In the genomic region with DNA sequence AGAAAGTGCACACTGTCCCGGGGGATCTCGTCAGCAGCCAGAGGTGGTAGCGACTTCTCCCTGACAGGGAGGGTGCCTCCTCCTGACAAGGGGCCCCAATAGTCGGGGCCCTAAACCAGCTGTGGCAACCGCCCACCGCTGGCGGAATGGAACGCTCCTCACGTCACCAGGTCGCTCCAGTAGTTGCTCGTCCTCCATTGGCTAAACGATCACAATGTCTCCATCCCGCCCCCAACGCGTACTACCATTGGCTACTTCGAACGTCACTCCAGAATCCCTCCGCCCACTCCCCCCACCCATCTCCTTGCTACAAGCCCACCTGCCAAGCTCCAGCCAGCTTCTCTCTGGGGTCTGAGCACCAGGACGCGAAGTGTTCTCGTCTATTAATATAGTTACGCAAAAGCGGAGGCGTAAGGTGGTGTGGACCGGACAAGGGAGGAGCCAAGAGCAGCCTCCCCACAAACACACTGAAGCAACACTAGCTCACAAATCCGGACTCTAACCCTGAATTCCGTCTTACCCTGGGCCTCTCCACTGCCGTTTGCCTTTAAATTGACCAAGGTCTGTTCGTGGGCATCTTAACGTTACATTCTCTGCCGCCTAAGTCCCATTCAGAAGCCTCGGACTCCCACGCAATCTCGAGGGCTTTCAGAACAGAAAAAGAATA, we compare ENCODE assay signal across 8 mouse cellular contexts. TPM values are rescaled to one million over a fixed set of nuclear protein-coding genes. Genes with fewer than 3 reads are reported as not detected.
DNase-seq lines count a peak whose midpoint lies in the region; ATAC-seq and TF ChIP-seq lines count a peak whose summit lies in the region.

Gene Zdhhc9 (minus strand): TSS at position 360 of the 667 bp plus-strand sequence.

- ATAC-seq in embryonic facial prominence, embryonic 14.5 days (ENCODE audit: low read depth) = peak; percentile 99
- peak; percentile 100 for ATAC-seq in limb, embryonic 14.5 days (ENCODE audit: low FRiP score, low read depth)
- ATAC-seq in midbrain, postnatal 0 days (ENCODE audit: low FRiP score) = peak; percentile 99

- no peaks in the 10 kb centered on the region for H3K36me3 ChIP-seq in embryonic facial prominence, embryonic 14.5 days (ENCODE audit: control insufficient read depth, insufficient read depth, low read length)
- no peaks in the 10 kb centered on the region for H3K36me3 ChIP-seq in limb, embryonic 14.5 days (ENCODE audit: control insufficient read depth, insufficient read depth, low read length)
- no peaks in the 10 kb centered on the region for H3K36me3 ChIP-seq in midbrain, postnatal 0 days (ENCODE audit: insufficient read depth, low read length)

- peak within 1 kb of the TSS; percentile 58 for H3K27ac ChIP-seq in embryonic facial prominence, embryonic 14.5 days (replicated peaks; ENCODE audit: low read depth, low read length)
- H3K27ac ChIP-seq in limb, embryonic 14.5 days (replicated peaks; ENCODE audit: low read depth, low read length) = peak within 1 kb of the TSS; percentile 71
- H3K27ac ChIP-seq in midbrain, postnatal 0 days (ENCODE audit: low read depth, low read length) = peak within 1 kb of the TSS; percentile 68

- H3K9me3 ChIP-seq in embryonic facial prominence, embryonic 14.5 days (ENCODE audit: control insufficient read depth, low read length) = no peaks in the 10 kb centered on the region
- H3K9me3 ChIP-seq in limb, embryonic 14.5 days (ENCODE audit: control insufficient read depth, low read length) = no peaks in the 10 kb centered on the region
- no peaks in the 10 kb centered on the region for H3K9me3 ChIP-seq in midbrain, postnatal 0 days (ENCODE audit: low read length)

- no peaks in the 10 kb centered on the region; the same call in 1 of the 2 replicates for H3K27me3 ChIP-seq in embryonic facial prominence, embryonic 14.5 days (replicated peaks; ENCODE audit: control insufficient read depth, insufficient read depth, low read length)
- H3K27me3 ChIP-seq in limb, embryonic 14.5 days (ENCODE audit: control insufficient read depth, insufficient read depth, low read length) = no peaks in the 10 kb centered on the region
- no peaks in the 10 kb centered on the region for H3K27me3 ChIP-seq in midbrain, postnatal 0 days (ENCODE audit: insufficient read depth, low read length)

- H3K4me3 ChIP-seq in embryonic facial prominence, embryonic 14.5 days (ENCODE audit: low read depth, low read length) = peak within 1 kb of the TSS; percentile 62
- H3K4me3 ChIP-seq in limb, embryonic 14.5 days (replicated peaks; ENCODE audit: low read length) = peak within 1 kb of the TSS; percentile 62
- H3K4me3 ChIP-seq in midbrain, postnatal 0 days (ENCODE audit: low read depth, low read length) = peak within 1 kb of the TSS; percentile 63

- H3K4me2 ChIP-seq in embryonic facial prominence, embryonic 14.5 days (ENCODE audit: low read depth, low read length) = peak within 1 kb of the TSS; percentile 60
- peak within 1 kb of the TSS; percentile 54 for H3K4me2 ChIP-seq in limb, embryonic 14.5 days (replicated peaks; ENCODE audit: low read depth, low read length, severe bottlenecking)
- peak within 1 kb of the TSS; percentile 54 for H3K4me2 ChIP-seq in midbrain, postnatal 0 days (ENCODE audit: low read depth, low read length, poor library complexity, severe bottlenecking)

- 28% methylated on average over 24 of the region's 34 CpGs for WGBS in embryonic facial prominence, embryonic 14.5 days
- 21% methylated on average over 30 of the region's 34 CpGs for WGBS in limb, embryonic 14.5 days
- 21% methylated on average over 33 of the region's 34 CpGs for WGBS in midbrain, postnatal 0 days

- no peak for TF ChIP-seq CTCF in midbrain, postnatal 0 days (IDR thresholded peaks at IDR 0.05)

- H3K4me1 ChIP-seq in embryonic facial prominence, embryonic 14.5 days (ENCODE audit: control insufficient read depth, insufficient read depth, low read length) = no peaks in the 10 kb centered on the region
- H3K4me1 ChIP-seq in limb, embryonic 14.5 days (ENCODE audit: control insufficient read depth, insufficient read depth, low read length) = no peaks in the 10 kb centered on the region
- H3K4me1 ChIP-seq in midbrain, postnatal 0 days (ENCODE audit: insufficient read depth, low read length) = no peaks in the 10 kb centered on the region

- peak; percentile 86 for DNase-seq in 3T3-L1 (ENCODE audit: low read depth, low spot score)
- peak; percentile 37 to 58 for DNase-seq in adrenal gland, postnatal 4 days (ENCODE audit: low spot score in 2 of 2)
- DNase-seq in embryonic facial prominence, embryonic 14.5 days (ENCODE audit: low spot score) = peak; percentile 94
- peak; percentile 87 for DNase-seq in heart, adult 8-10 months (ENCODE audit: low spot score)
- peak; percentile 90 for DNase-seq in kidney, adult 9 months
- DNase-seq in limb, embryonic 14.5 days (ENCODE audit: low spot score) = peak; percentile 90
- DNase-seq in midbrain, postnatal 0 days (ENCODE audit: low spot score) = peak; percentile 94
- DNase-seq in spleen, postnatal 14 days (ENCODE audit: low spot score in 2 of 2) = peak; percentile 67 to 71

- no peak for TF ChIP-seq POLR2A in limb, embryonic 14.5 days (IDR thresholded peaks at IDR 0.05; ENCODE audit: borderline replicate concordance, extremely low read depth, insufficient read depth, insufficient read length)

- peak within 1 kb of the TSS; percentile 64 for H3K9ac ChIP-seq in embryonic facial prominence, embryonic 14.5 days (ENCODE audit: low read depth, low read length)
- peak within 1 kb of the TSS; percentile 66 for H3K9ac ChIP-seq in limb, embryonic 14.5 days (ENCODE audit: low read depth, low read length, severe bottlenecking)
- H3K9ac ChIP-seq in midbrain, postnatal 0 days (replicated peaks; ENCODE audit: low read length, poor library complexity, severe bottlenecking) = peak within 1 kb of the TSS; percentile 64

RNA-seq across cellular contexts. Expression of gene Zdhhc9, which starts in this region (rescaled TPM):
- 10 to 100 TPM; 20.3 to 23.4 TPM for total RNA-seq in adrenal gland, postnatal 4 days (2021)
- 6.6 and 7.1 TPM in 2 replicates for polyA plus RNA-seq in embryonic facial prominence, embryonic 14.5 days (2014; fragmentation: Nextera tagmentation; extraction: Ambion mirVana)
- 10 to 100 TPM; 31.4 to 44.8 (median 37.5) TPM for total RNA-seq in heart, adult 8-10 months (2022)
- polyA plus RNA-seq in limb, embryonic 14.5 days (2012; rRNA removed) = 44.0 and 49.2 TPM in 2 replicates
- 5.7 and 6.0 TPM in 2 replicates for polyA plus RNA-seq in limb, embryonic 14.5 days (2014; fragmentation: Nextera tagmentation; extraction: Ambion mirVana)
- 43.0 and 45.2 TPM in 2 replicates for total RNA-seq in midbrain, postnatal 0 days (2014; rRNA removed)
- polyA plus RNA-seq in midbrain, postnatal 0 days (2015; fragmentation: Nextera tagmentation; extraction: Ambion mirVana) = 5.0 and 7.2 TPM in 2 replicates

Comparison
In these comparisons a context has a peak if more than half of its experiments do, and no peak if none do; other contexts are left out.
1. Peak in every context shown above with its lines: DNase-seq, ATAC-seq, H3K4me3 ChIP-seq and H3K27ac ChIP-seq.